Mouse (Mus musculus): ENCODE data around the gene Trex1. TPM values are rescaled to one million over a fixed set of nuclear protein-coding genes. Genes with fewer than 3 reads are reported as not detected.

The Trex1 gene
- 12.6 and 13.3 TPM in 2 replicates for polyA plus RNA-seq (2014; fragmentation: Nextera tagmentation; extraction: Ambion mirVana)

GRCm38 (mm10) chr9:109059136-109059903 lies at the start of gene Trex1:
Gene Trex1 (minus strand): TSS chr9:109059734.
- peak within 1 kb of the TSS; percentile 62 for H3K9ac ChIP-seq (ENCODE audit: low read depth, low read length)
- H3K9me3 ChIP-seq (ENCODE audit: control insufficient read depth, low read length) = no peaks in the 10 kb centered on the region
- WGBS = 16% methylated on average over 15 of the region's 15 CpGs
- ATAC-seq (ENCODE audit: low FRiP score, low TSS enrichment) = peak; percentile 79
- H3K4me3 ChIP-seq (ENCODE audit: low read length) = peak within 1 kb of the TSS; percentile 36
- no peaks in the 10 kb centered on the region for H3K27me3 ChIP-seq (ENCODE audit: control insufficient read depth, insufficient read depth, low read length)
- H3K4me2 ChIP-seq (replicated peaks; ENCODE audit: low read depth, low read length) = peak within 1 kb of the TSS; percentile 50
- peaks cover 61% of the 10 kb centered on the region for H3K36me3 ChIP-seq (ENCODE audit: control insufficient read depth, insufficient read depth, low read length)
- peaks cover 14% of the 10 kb centered on the region; the same call in 1 of the 2 replicates for H3K4me1 ChIP-seq (ENCODE audit: control insufficient read depth, insufficient read depth, low read length)
- H3K27ac ChIP-seq (ENCODE audit: low read depth, low read length) = peak within 1 kb of the TSS; percentile 90; the same call in 1 of the 2 replicates

GRCm38 (mm10) chr9:109107341-109107740 lies 47.8 kb upstream of the Trex1 start:
- H3K4me2 ChIP-seq (replicated peaks; ENCODE audit: low read depth, low read length) = no peak overlapping the region
- no peak overlapping the region for H3K4me3 ChIP-seq (ENCODE audit: low read length)
- peaks cover 92% of the 10 kb centered on the region for H3K36me3 ChIP-seq (ENCODE audit: control insufficient read depth, insufficient read depth, low read length)
- no peak overlapping the region for H3K9ac ChIP-seq (ENCODE audit: low read depth, low read length)
- peak overlapping the region; percentile 69 for H3K27ac ChIP-seq (ENCODE audit: low read depth, low read length)
- H3K9me3 ChIP-seq (ENCODE audit: control insufficient read depth, low read length) = no peaks in the 10 kb centered on the region
- 26% methylated on average over 6 of the region's 6 CpGs for WGBS
- H3K4me1 ChIP-seq (ENCODE audit: control insufficient read depth, insufficient read depth, low read length) = peaks cover 25% of the 10 kb centered on the region
- ATAC-seq (ENCODE audit: low FRiP score, low TSS enrichment) = peak; percentile 79
- no peaks in the 10 kb centered on the region for H3K27me3 ChIP-seq (ENCODE audit: control insufficient read depth, insufficient read depth, low read length)

- peaks cover 29% of the 10 kb centered on the region for H3K4me1 ChIP-seq (ENCODE audit: control insufficient read depth, insufficient read depth, low read length)
- no peak overlapping the region for H3K27ac ChIP-seq (ENCODE audit: low read depth, low read length)
- H3K9me3 ChIP-seq (ENCODE audit: control insufficient read depth, low read length) = no peaks in the 10 kb centered on the region
- no peak overlapping the region for H3K4me3 ChIP-seq (ENCODE audit: low read length)
- H3K27me3 ChIP-seq (ENCODE audit: control insufficient read depth, insufficient read depth, low read length) = no peaks in the 10 kb centered on the region
- ATAC-seq (ENCODE audit: low FRiP score, low TSS enrichment) = no peak
- H3K36me3 ChIP-seq (ENCODE audit: control insufficient read depth, insufficient read depth, low read length) = peaks cover 85% of the 10 kb centered on the region
- H3K4me2 ChIP-seq (replicated peaks; ENCODE audit: low read depth, low read length) = no peak overlapping the region
- no peak overlapping the region for H3K9ac ChIP-seq (ENCODE audit: low read depth, low read length)
- WGBS = 91% methylated on average over 12 of the region's 12 CpGs
These were observed 46.1 kb upstream of the Trex1 start for GRCm38 (mm10) chr9:109105648-109106047.

- WGBS = 73% methylated on average over 12 of the region's 12 CpGs
- ATAC-seq (ENCODE audit: low FRiP score, low TSS enrichment) = no peak
These were observed 45.5 kb upstream of the Trex1 start for GRCm38 (mm10) chr9:109105011-109105410.

GRCm38 (mm10) chr9:109104083-109104482 lies 44.5 kb upstream of the Trex1 start:
- Histone ChIP-seq H3K4me2 (replicated peaks; ENCODE audit: low read depth, low read length) (no peak overlapping the region), H3K4me1 (ENCODE audit: control insufficient read depth, insufficient read depth, low read length) (peaks cover 39% of the 10 kb centered on the region), H3K36me3 (ENCODE audit: control insufficient read depth, insufficient read depth, low read length) (peaks cover 80% of the 10 kb centered on the region), H3K27ac (ENCODE audit: low read depth, low read length) (no peak overlapping the region), H3K9me3 (ENCODE audit: control insufficient read depth, low read length) (no peaks in the 10 kb centered on the region), H3K27me3 (ENCODE audit: control insufficient read depth, insufficient read depth, low read length) (no peaks in the 10 kb centered on the region), H3K4me3 (ENCODE audit: low read length) (no peak overlapping the region), H3K9ac (ENCODE audit: low read depth, low read length) (no peak overlapping the region)
- 90% methylated on average over 9 of the region's 9 CpGs for WGBS
- no peak for ATAC-seq (ENCODE audit: low FRiP score, low TSS enrichment)

More at GRCm38 (mm10) chr9:109105011-109105410, 45.5 kb upstream of the Trex1 start:
- Histone ChIP-seq H3K4me2 (replicated peaks; ENCODE audit: low read depth, low read length) (no peak overlapping the region), H3K4me3 (ENCODE audit: low read length) (no peak overlapping the region), H3K27ac (ENCODE audit: low read depth, low read length) (no peak overlapping the region), H3K9ac (ENCODE audit: low read depth, low read length) (no peak overlapping the region), H3K27me3 (ENCODE audit: control insufficient read depth, insufficient read depth, low read length) (no peaks in the 10 kb centered on the region), H3K9me3 (ENCODE audit: control insufficient read depth, low read length) (no peaks in the 10 kb centered on the region), H3K4me1 (ENCODE audit: control insufficient read depth, insufficient read depth, low read length) (peaks cover 33% of the 10 kb centered on the region), H3K36me3 (ENCODE audit: control insufficient read depth, insufficient read depth, low read length) (peaks cover 85% of the 10 kb centered on the region)

- H3K9ac ChIP-seq (ENCODE audit: low read depth, low read length) = no peak overlapping the region
- ATAC-seq (ENCODE audit: low FRiP score, low TSS enrichment) = no peak
- H3K36me3 ChIP-seq (ENCODE audit: control insufficient read depth, insufficient read depth, low read length) = peaks cover 71% of the 10 kb centered on the region
- no peak overlapping the region for H3K27ac ChIP-seq (ENCODE audit: low read depth, low read length)
- no peaks in the 10 kb centered on the region for H3K9me3 ChIP-seq (ENCODE audit: control insufficient read depth, low read length)
- peaks cover 48% of the 10 kb centered on the region for H3K4me1 ChIP-seq (ENCODE audit: control insufficient read depth, insufficient read depth, low read length)
- no peak overlapping the region for H3K4me2 ChIP-seq (replicated peaks; ENCODE audit: low read depth, low read length)
- 69% methylated on average over 7 of the region's 7 CpGs for WGBS
- no peaks in the 10 kb centered on the region for H3K27me3 ChIP-seq (ENCODE audit: control insufficient read depth, insufficient read depth, low read length)
- H3K4me3 ChIP-seq (ENCODE audit: low read length) = no peak overlapping the region
These were observed 43.7 kb upstream of the Trex1 start for GRCm38 (mm10) chr9:109103250-109103649.

GRCm38 (mm10) chr9:109102541-109102940 lies 43.0 kb upstream of the Trex1 start:
- no peak overlapping the region for H3K9ac ChIP-seq (ENCODE audit: low read depth, low read length)
- H3K36me3 ChIP-seq (ENCODE audit: control insufficient read depth, insufficient read depth, low read length) = peaks cover 65% of the 10 kb centered on the region
- peaks cover 51% of the 10 kb centered on the region for H3K4me1 ChIP-seq (ENCODE audit: control insufficient read depth, insufficient read depth, low read length)
- no peak overlapping the region for H3K4me3 ChIP-seq (ENCODE audit: low read length)
- H3K27ac ChIP-seq (ENCODE audit: low read depth, low read length) = no peak overlapping the region
- ATAC-seq (ENCODE audit: low FRiP score, low TSS enrichment) = no peak
- H3K9me3 ChIP-seq (ENCODE audit: control insufficient read depth, low read length) = no peaks in the 10 kb centered on the region
- H3K4me2 ChIP-seq (replicated peaks; ENCODE audit: low read depth, low read length) = no peak overlapping the region
- WGBS = 84% methylated on average over 3 of the region's 3 CpGs
- no peaks in the 10 kb centered on the region for H3K27me3 ChIP-seq (ENCODE audit: control insufficient read depth, insufficient read depth, low read length)

GRCm38 (mm10) chr9:109101933-109102445 lies 42.5 kb upstream of the Trex1 start:
- Histone ChIP-seq H3K4me1 (ENCODE audit: control insufficient read depth, insufficient read depth, low read length) (peaks cover 52% of the 10 kb centered on the region), H3K9me3 (ENCODE audit: control insufficient read depth, low read length) (no peaks in the 10 kb centered on the region), H3K4me2 (replicated peaks; ENCODE audit: low read depth, low read length) (no peak overlapping the region), H3K36me3 (ENCODE audit: control insufficient read depth, insufficient read depth, low read length) (peaks cover 62% of the 10 kb centered on the region), H3K27ac (ENCODE audit: low read depth, low read length) (no peak overlapping the region), H3K4me3 (ENCODE audit: low read length) (no peak overlapping the region), H3K9ac (ENCODE audit: low read depth, low read length) (no peak overlapping the region; the same call in 1 of the 2 replicates), H3K27me3 (ENCODE audit: control insufficient read depth, insufficient read depth, low read length) (no peaks in the 10 kb centered on the region)
- ATAC-seq (ENCODE audit: low FRiP score, low TSS enrichment) = no peak
- WGBS = 89% methylated on average over 5 of the region's 5 CpGs

GRCm38 (mm10) chr9:109100307-109100928 lies 40.9 kb upstream of the Trex1 start:
- H3K4me2 ChIP-seq (replicated peaks; ENCODE audit: low read depth, low read length) = no peak overlapping the region
- no peaks in the 10 kb centered on the region for H3K9me3 ChIP-seq (ENCODE audit: control insufficient read depth, low read length)
- H3K36me3 ChIP-seq (ENCODE audit: control insufficient read depth, insufficient read depth, low read length) = peaks cover 47% of the 10 kb centered on the region
- 88% methylated on average over 20 of the region's 20 CpGs for WGBS
- no peaks in the 10 kb centered on the region for H3K27me3 ChIP-seq (ENCODE audit: control insufficient read depth, insufficient read depth, low read length)
- H3K9ac ChIP-seq (ENCODE audit: low read depth, low read length) = 0 out of 2 replicates have a peak overlapping the region, but pooled peaks have one; percentile 2
- no peak for ATAC-seq (ENCODE audit: low FRiP score, low TSS enrichment)
- H3K4me3 ChIP-seq (ENCODE audit: low read length) = no peak overlapping the region
- no peak overlapping the region for H3K27ac ChIP-seq (ENCODE audit: low read depth, low read length)
- H3K4me1 ChIP-seq (ENCODE audit: control insufficient read depth, insufficient read depth, low read length) = peaks cover 50% of the 10 kb centered on the region

Measured in kidney, embryonic 14.5 days (tissue).